Mouse (Mus musculus): ENCODE results near the gene Edil3. TPM values are rescaled to one million over a fixed set of nuclear protein-coding genes. Genes with fewer than 3 reads are reported as not detected.
A peak's percentile ranks its signal among the peaks of the same experiment; 100 is the strongest.

Gene Edil3
- polyA plus RNA-seq, 1 experiment from 2014 or later: 50.1 TPM

DNA sequence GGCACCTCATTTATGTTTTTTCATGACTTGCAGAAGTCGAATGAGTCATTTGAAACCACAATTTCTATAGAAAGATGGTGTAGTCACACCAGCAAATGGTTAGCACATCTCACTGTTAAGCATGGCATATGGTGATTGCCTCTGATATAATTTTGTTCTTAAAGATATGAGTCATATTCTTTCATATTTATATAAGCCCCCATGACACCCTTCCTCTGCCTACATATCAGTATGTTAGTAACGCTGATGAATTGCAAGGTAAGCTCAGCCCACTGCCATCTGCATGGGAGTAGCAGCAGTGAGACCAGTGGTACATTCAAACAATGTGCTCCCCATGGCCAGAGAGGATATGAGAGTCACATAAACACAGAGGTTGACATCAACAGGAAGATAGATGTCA, 503.0 kb downstream of the Edil3 start:
- no peaks in the 10 kb centered on the region for H3K4me1 ChIP-seq (replicated peaks)
- no peak overlapping the region for H3K27ac ChIP-seq
- 90% methylated on average over 2 of the region's 2 CpGs for WGBS
- H3K36me3 ChIP-seq: no peaks in the 10 kb centered on the region
- H3K27me3 ChIP-seq: no peaks in the 10 kb centered on the region
- no peaks in the 10 kb centered on the region for H3K9me3 ChIP-seq
- no peak overlapping the region for H3K9ac ChIP-seq (replicated peaks)
- ATAC-seq: no peak
- no peak overlapping the region for H3K4me3 ChIP-seq (replicated peaks)
- H3K4me2 ChIP-seq (replicated peaks): no peak overlapping the region

DNA sequence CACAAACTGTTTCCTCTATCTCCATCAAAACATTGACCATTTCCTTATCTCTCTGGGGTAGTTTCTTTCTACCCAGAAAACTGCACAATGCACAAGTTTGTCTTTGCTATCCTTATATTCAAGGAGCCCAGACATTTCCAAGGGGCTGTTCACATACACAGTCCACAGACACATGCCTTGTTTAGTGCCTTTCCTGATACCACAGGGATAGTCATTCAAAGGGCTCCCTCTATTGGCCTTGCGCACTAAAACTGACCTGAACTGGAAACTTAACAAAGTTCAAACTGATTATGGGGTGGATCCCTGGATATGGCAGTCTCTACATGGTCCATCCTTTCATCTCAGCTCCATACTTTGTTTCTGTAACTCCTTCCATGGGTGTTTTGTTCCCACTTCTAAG, 513.2 kb downstream of the Edil3 start:
- Histone ChIP-seq H3K27ac (no peak overlapping the region), H3K36me3 (no peaks in the 10 kb centered on the region), H3K4me1 (replicated peaks) (0 out of 2 replicates have a peak, but pooled peaks cover 2% of the 10 kb centered on the region), H3K9ac (replicated peaks) (no peak overlapping the region), H3K9me3 (no peaks in the 10 kb centered on the region), H3K27me3 (no peaks in the 10 kb centered on the region), H3K4me2 (replicated peaks) (no peak overlapping the region), H3K4me3 (replicated peaks) (no peak overlapping the region)
- peak; percentile 60; the same call in 1 of the 2 replicates for ATAC-seq
- 39% methylated on average over 1 of the region's 1 CpGs for WGBS

GRCm38 (mm10) chr13:89335908-89336579, 514.8 kb downstream of the Edil3 start:
- WGBS: 74% methylated on average over 7 of the region's 7 CpGs
- Histone ChIP-seq H3K9me3 (no peaks in the 10 kb centered on the region), H3K4me1 (replicated peaks) (0 out of 2 replicates have a peak, but pooled peaks cover 2% of the 10 kb centered on the region), H3K27me3 (no peaks in the 10 kb centered on the region), H3K4me2 (replicated peaks) (no peak overlapping the region), H3K9ac (replicated peaks) (no peak overlapping the region), H3K4me3 (replicated peaks) (no peak overlapping the region), H3K36me3 (no peaks in the 10 kb centered on the region), H3K27ac (no peak overlapping the region)
- no peak for ATAC-seq

DNA sequence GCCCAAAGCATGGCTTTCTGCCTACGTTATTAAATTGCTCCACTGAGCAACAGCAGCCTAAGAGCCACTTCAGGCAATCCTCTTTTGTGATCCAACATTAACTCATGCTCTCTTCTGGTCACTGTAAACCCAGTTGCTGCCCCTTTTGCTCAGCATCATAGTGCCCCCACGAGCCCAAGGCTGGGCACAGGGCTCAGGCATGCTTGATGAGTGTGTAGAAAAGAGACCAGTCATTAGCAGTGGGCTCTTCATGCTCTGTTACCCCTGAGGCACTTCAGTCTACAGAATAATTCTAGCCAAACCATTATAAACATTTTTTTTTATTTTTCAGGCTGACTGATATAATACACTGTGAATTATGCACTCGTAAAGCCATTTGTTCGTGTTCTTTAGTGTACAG, 517.8 kb downstream of the Edil3 start:
- H3K27me3 ChIP-seq: no peaks in the 10 kb centered on the region
- no peak overlapping the region for H3K4me2 ChIP-seq (replicated peaks)
- H3K9ac ChIP-seq (replicated peaks): no peak overlapping the region
- no peak overlapping the region for H3K4me3 ChIP-seq (replicated peaks)
- H3K27ac ChIP-seq: no peak overlapping the region
- H3K4me1 ChIP-seq (replicated peaks): 0 out of 2 replicates have a peak, but pooled peaks cover 2% of the 10 kb centered on the region
- 63% methylated on average over 4 of the region's 4 CpGs for WGBS
- no peaks in the 10 kb centered on the region for H3K9me3 ChIP-seq
- no peaks in the 10 kb centered on the region for H3K36me3 ChIP-seq
- ATAC-seq: peak; percentile 87

DNA sequence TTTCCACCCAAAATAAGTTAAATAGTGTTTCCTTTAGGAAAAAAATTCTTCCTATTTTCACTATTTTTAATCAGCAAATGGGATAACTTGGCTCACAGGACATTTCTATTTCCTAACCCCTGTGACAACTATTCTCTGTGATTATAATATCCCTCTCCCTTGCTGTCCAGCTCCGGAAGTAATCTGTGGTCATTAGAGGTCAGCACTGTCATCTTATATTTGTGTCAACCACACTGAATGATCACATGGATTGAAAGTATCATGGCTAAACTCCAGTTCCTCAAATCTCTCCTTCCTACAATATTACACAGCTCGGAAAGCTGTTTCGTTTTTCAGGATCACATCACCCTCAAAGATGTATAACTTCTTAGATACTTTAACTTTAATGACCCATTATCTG, 518.5 kb downstream of the Edil3 start:
- no peaks in the 10 kb centered on the region for H3K27me3 ChIP-seq
- no peak for ATAC-seq
- no peaks in the 10 kb centered on the region for H3K36me3 ChIP-seq
- no peak overlapping the region for H3K27ac ChIP-seq
- 84% methylated on average over 3 of the region's 3 CpGs for WGBS
- H3K4me3 ChIP-seq (replicated peaks): no peak overlapping the region
- H3K4me1 ChIP-seq (replicated peaks): 0 out of 2 replicates have a peak, but pooled peaks cover 2% of the 10 kb centered on the region
- no peak overlapping the region for H3K4me2 ChIP-seq (replicated peaks)
- H3K9ac ChIP-seq (replicated peaks): no peak overlapping the region
- H3K9me3 ChIP-seq: no peaks in the 10 kb centered on the region

GRCm38 (mm10) chr13:89355234-89355633, 534.0 kb downstream of the Edil3 start:
- Histone ChIP-seq H3K36me3 (no peaks in the 10 kb centered on the region), H3K4me1 (replicated peaks) (peaks cover 6% of the 10 kb centered on the region; the same call in 1 of the 2 replicates), H3K27ac (no peak overlapping the region; the same call in 1 of the 2 replicates), H3K9ac (replicated peaks) (no peak overlapping the region), H3K9me3 (no peaks in the 10 kb centered on the region), H3K27me3 (no peaks in the 10 kb centered on the region), H3K4me3 (replicated peaks) (no peak overlapping the region), H3K4me2 (replicated peaks) (no peak overlapping the region)
- ATAC-seq: peak; percentile 53; the same call in 1 of the 2 replicates
- WGBS: 50% methylated on average over 3 of the region's 3 CpGs

DNA sequence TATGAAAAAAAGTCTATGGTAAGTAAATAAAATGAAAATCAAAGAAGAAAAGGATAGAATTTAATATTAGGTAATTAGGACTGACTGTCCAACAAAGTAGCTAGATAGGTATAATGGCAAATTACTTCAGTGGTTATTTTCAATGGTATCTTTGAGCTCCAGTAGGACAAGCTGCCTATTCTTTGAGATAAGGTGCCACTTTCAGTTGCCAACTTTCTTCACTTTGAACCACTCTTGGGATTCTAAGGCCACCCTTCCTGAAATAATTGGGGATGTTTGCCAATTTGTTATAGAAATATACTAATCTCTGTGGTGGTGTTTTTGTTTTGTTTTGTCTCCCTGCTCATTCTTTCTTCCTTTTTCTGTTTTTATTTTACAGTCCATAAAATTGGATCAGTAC, 537.1 kb downstream of the Edil3 start:
- Histone ChIP-seq H3K4me3 (replicated peaks) (no peak overlapping the region), H3K4me2 (replicated peaks) (no peak overlapping the region), H3K36me3 (no peaks in the 10 kb centered on the region), H3K27me3 (no peaks in the 10 kb centered on the region), H3K9me3 (no peaks in the 10 kb centered on the region), H3K4me1 (replicated peaks) (peaks cover 6% of the 10 kb centered on the region; the same call in 1 of the 2 replicates), H3K9ac (replicated peaks) (no peak overlapping the region), H3K27ac (no peak overlapping the region)
- no peak for ATAC-seq

DNA sequence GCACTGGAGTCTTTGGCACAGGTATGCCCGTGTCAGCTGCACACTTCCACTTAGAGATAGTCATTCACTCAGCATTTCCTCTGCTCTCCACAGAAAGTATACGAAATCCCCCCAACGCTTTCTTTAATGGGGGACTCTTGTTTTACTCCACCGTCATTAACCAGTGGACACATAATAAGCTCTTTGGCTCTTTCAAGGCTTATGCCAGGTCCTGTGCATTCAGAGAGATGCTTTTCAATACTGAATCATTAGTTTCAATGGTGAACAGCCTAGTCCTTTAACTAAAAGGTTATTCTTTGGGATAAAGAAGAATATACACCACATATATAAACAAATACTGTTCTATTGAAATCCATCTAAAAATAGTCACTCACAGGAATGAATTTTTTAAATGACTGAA, 541.0 kb downstream of the Edil3 start:
- no peak overlapping the region for H3K27ac ChIP-seq
- ATAC-seq: no peak
- H3K9me3 ChIP-seq: no peaks in the 10 kb centered on the region
- no peaks in the 10 kb centered on the region for H3K27me3 ChIP-seq
- no peaks in the 10 kb centered on the region for H3K36me3 ChIP-seq
- H3K9ac ChIP-seq (replicated peaks): no peak overlapping the region
- no peak overlapping the region for H3K4me3 ChIP-seq (replicated peaks)
- no peak overlapping the region for H3K4me2 ChIP-seq (replicated peaks)
- WGBS: 84% methylated on average over 4 of the region's 4 CpGs
- H3K4me1 ChIP-seq (replicated peaks): no peaks in the 10 kb centered on the region

DNA sequence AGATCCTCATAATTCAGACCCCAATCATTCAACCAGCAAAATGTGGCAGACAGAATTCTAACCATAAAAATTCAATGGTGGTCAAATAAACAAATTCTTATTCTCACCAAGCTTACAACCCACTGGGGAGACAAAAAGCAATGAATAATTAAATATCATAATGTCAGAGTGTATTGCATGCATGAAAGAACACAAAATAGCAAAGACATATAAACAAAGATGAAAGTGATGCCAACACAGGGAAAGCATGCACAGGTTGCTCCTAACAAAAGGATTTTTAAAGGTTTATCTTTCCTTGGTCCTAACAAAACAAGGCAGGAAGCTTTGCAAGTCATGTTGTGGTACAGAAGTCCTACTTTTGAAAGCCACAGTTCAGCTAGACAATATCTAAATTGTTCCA, 550.0 kb downstream of the Edil3 start:
- H3K9me3 ChIP-seq: no peaks in the 10 kb centered on the region
- H3K27me3 ChIP-seq: no peaks in the 10 kb centered on the region
- no peaks in the 10 kb centered on the region for H3K36me3 ChIP-seq
- H3K4me2 ChIP-seq (replicated peaks): no peak overlapping the region
- no peak for ATAC-seq
- no peak overlapping the region for H3K9ac ChIP-seq (replicated peaks)
- H3K4me3 ChIP-seq (replicated peaks): no peak overlapping the region
- H3K4me1 ChIP-seq (replicated peaks): 0 out of 2 replicates have a peak, but pooled peaks cover 3% of the 10 kb centered on the region
- no peak overlapping the region for H3K27ac ChIP-seq

DNA sequence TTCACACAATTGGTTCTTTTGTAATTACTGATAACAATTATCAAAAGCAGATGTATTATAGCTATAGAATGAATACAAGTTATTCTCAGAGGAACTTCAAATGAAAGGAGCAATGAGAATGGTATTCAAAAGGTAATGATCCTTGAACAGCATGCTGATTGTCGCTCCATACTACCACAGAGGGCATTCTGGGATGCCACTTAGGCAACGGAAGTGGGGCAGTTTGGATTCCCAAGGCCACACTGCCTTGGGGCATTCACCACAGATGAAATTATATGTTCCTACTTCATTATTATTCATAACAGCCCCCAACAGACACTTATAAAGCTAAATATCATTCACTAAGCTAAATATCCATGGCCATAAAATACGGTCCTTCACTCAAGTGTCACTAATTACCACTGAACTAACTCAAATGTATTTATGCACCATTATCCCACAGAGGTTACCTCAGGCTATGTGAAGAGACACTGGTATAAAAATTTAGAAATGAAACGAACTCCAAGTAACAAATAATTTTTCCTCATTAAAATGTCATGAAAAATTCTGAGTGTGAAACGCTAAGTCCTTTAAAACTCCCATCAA, 550.5 kb downstream of the Edil3 start:
- WGBS: 63% methylated on average over 5 of the region's 5 CpGs
- no peak for ATAC-seq

More for the DNA sequence above, 550.5 kb downstream of the Edil3 start:
- Histone ChIP-seq H3K27me3 (no peaks in the 10 kb centered on the region), H3K9ac (replicated peaks) (no peak overlapping the region), H3K36me3 (no peaks in the 10 kb centered on the region), H3K4me2 (replicated peaks) (no peak overlapping the region), H3K27ac (no peak overlapping the region), H3K4me3 (replicated peaks) (no peak overlapping the region), H3K4me1 (replicated peaks) (0 out of 2 replicates have a peak, but pooled peaks cover 3% of the 10 kb centered on the region), H3K9me3 (no peaks in the 10 kb centered on the region)

All from midbrain, embryonic 13.5 days (tissue).